Mouse (Mus musculus) neural tube, embryonic 11.5 days (tissue): Measurements from ENCODE around the gene Clstn2. TPM values are rescaled to one million over a fixed set of nuclear protein-coding genes. Genes with fewer than 3 reads are reported as not detected.

Source experiments
- ATAC-seq: fragments of 200-750 bp; cut with Nextera tagmentation; 2 replicates; pipeline ENCODE4 v1.8.0; 2017; ENCODE audit warnings: moderate number of reproducible peaks, mild to moderate bottlenecking, moderate TSS enrichment, moderate library complexity; ENCODE audit not compliant: insufficient read depth, low FRiP score, low TSS enrichment
- DNase-seq: peaks from one replicate; pipeline ENCODE4 v3.0.0-alpha.2; 2015; ENCODE audit warnings: low spot score
- H3K27ac ChIP-seq: fragments of 300-500 bp; sonication (generic); 2 replicates; pipeline ENCODE4 v1.5.1; 2014; ENCODE audit warnings: low read depth, mild to moderate bottlenecking, low read length
- H3K27me3 ChIP-seq: fragments of 300-500 bp; sonication (generic); 2 replicates; pipeline ENCODE4 v1.6.1; 2014; ENCODE audit warnings: mild to moderate bottlenecking, low read length, mixed read lengths; ENCODE audit not compliant: control insufficient read depth, insufficient read depth
- H3K36me3 ChIP-seq: fragments of 300-500 bp; sonication (generic); 2 replicates; pipeline ENCODE4 v1.6.1; 2014; ENCODE audit warnings: mild to moderate bottlenecking, low read length, moderate library complexity, mixed read lengths; ENCODE audit not compliant: control insufficient read depth, insufficient read depth
- H3K4me1 ChIP-seq: fragments of 300-500 bp; sonication (generic); 2 replicates; pipeline ENCODE4 v1.6.1; 2014; ENCODE audit warnings: low read length, mixed read lengths; ENCODE audit not compliant: control insufficient read depth, insufficient read depth
- H3K4me2 ChIP-seq: fragments of 300-500 bp; sonication (generic); 2 replicates; pipeline ENCODE4 v1.6.1; 2014; ENCODE audit warnings: low read depth, mild to moderate bottlenecking, moderate library complexity
- H3K4me3 ChIP-seq: fragments of 300-500 bp; sonication (generic); 2 replicates; pipeline ENCODE4 v1.5.1; 2014; ENCODE audit warnings: low read depth, low read length
- H3K9ac ChIP-seq: fragments of 300-500 bp; sonication (generic); 2 replicates; pipeline ENCODE4 v1.6.1; 2014; ENCODE audit warnings: mild to moderate bottlenecking, low read length
- H3K9me3 ChIP-seq: fragments of 300-500 bp; sonication (generic); 2 replicates; pipeline ENCODE4 v1.6.1; 2016; ENCODE audit warnings: low read length; ENCODE audit not compliant: control insufficient read depth
- whole genome bisulfite sequencing: fragments of 180-500 bp; shearing (Covaris S2); extraction: QIAGEN DNeasy Blood & Tissue Kit; methylation state at CpG from one replicate; pipeline ENCODE4 v1.1.7; 2014; 5-methylcytosine and 5-hydroxymethylcytosine counted together
- polyA plus RNA-seq: library from polyadenylated mRNA; unstranded; fragments of >200 nt; fragmentation: Nextera tagmentation; extraction: Ambion mirVana; gene quantifications from 2 replicates; pipeline ENCODE4 v1.2.1, GENCODE M21; 2014

Gene Clstn2
- polyA plus RNA-seq, 1 experiment from 2014 or later: 10.0 TPM

- 74% methylated on average over 3 of the region's 3 CpGs for WGBS
- DNase-seq (no peak), ATAC-seq (no peak)
- Histone ChIP-seq H3K27me3 (no peaks in the 10 kb centered on the region), H3K36me3 (no peaks in the 10 kb centered on the region), H3K27ac (no peak overlapping the region), H3K9me3 (no peaks in the 10 kb centered on the region), H3K4me2 (no peak overlapping the region), H3K9ac (no peak overlapping the region), H3K4me1 (no peaks in the 10 kb centered on the region), H3K4me3 (no peak overlapping the region)
These were observed 259.1 kb downstream of the Clstn2 start for GRCm38 (mm10) chr9:97773911-97774310.

GRCm38 (mm10) chr9:97772431-97772830 is 260.6 kb downstream of the Clstn2 start:
- Histone ChIP-seq H3K4me3 (no peak overlapping the region), H3K36me3 (no peaks in the 10 kb centered on the region), H3K4me1 (no peaks in the 10 kb centered on the region), H3K27me3 (no peaks in the 10 kb centered on the region), H3K27ac (no peak overlapping the region), H3K9me3 (no peaks in the 10 kb centered on the region), H3K9ac (no peak overlapping the region), H3K4me2 (no peak overlapping the region)
- 50% methylated on average over 3 of the region's 3 CpGs for WGBS
- ATAC-seq: no peak
- DNase-seq: peak; percentile 13

GRCm38 (mm10) chr9:97769331-97769730 is 263.6 kb downstream of the Clstn2 start:
- Histone ChIP-seq H3K27ac (no peak overlapping the region), H3K4me2 (no peak overlapping the region), H3K9ac (no peak overlapping the region), H3K4me1 (no peaks in the 10 kb centered on the region), H3K9me3 (no peaks in the 10 kb centered on the region), H3K36me3 (no peaks in the 10 kb centered on the region), H3K4me3 (no peak overlapping the region), H3K27me3 (no peaks in the 10 kb centered on the region)
- ATAC-seq: no peak
- 82% methylated on average over 5 of the region's 5 CpGs for WGBS
- no peak for DNase-seq

GRCm38 (mm10) chr9:97765251-97765767 is 267.7 kb downstream of the Clstn2 start:
- ATAC-seq (no peak), DNase-seq (no peak)
- no peaks in the 10 kb centered on the region for H3K4me1 ChIP-seq

GRCm38 (mm10) chr9:97763048-97763447 is 269.9 kb downstream of the Clstn2 start:
- no peaks in the 10 kb centered on the region for H3K27me3 ChIP-seq
- no peaks in the 10 kb centered on the region for H3K36me3 ChIP-seq
- 89% methylated on average over 4 of the region's 4 CpGs for WGBS
- no peak overlapping the region for H3K27ac ChIP-seq
- no peaks in the 10 kb centered on the region for H3K9me3 ChIP-seq
- no peak overlapping the region for H3K9ac ChIP-seq
- no peaks in the 10 kb centered on the region for H3K4me1 ChIP-seq
- ATAC-seq (no peak), DNase-seq (no peak)
- no peak overlapping the region for H3K4me2 ChIP-seq
- H3K4me3 ChIP-seq: no peak overlapping the region

More at GRCm38 (mm10) chr9:97765251-97765767, 267.7 kb downstream of the Clstn2 start:
- Histone ChIP-seq H3K27me3 (no peaks in the 10 kb centered on the region), H3K27ac (no peak overlapping the region), H3K4me2 (no peak overlapping the region), H3K9me3 (no peaks in the 10 kb centered on the region), H3K36me3 (no peaks in the 10 kb centered on the region), H3K4me3 (no peak overlapping the region), H3K9ac (no peak overlapping the region)
- WGBS: 84% methylated on average over 6 of the region's 6 CpGs

- Histone ChIP-seq H3K9ac (no peak overlapping the region), H3K9me3 (no peaks in the 10 kb centered on the region), H3K27ac (no peak overlapping the region), H3K36me3 (no peaks in the 10 kb centered on the region), H3K27me3 (no peaks in the 10 kb centered on the region), H3K4me3 (no peak overlapping the region), H3K4me1 (no peaks in the 10 kb centered on the region), H3K4me2 (no peak overlapping the region)
- ATAC-seq (no peak), DNase-seq (no peak)
- 78% methylated on average over 6 of the region's 7 CpGs for WGBS
These were observed 277.2 kb downstream of the Clstn2 start for GRCm38 (mm10) chr9:97755599-97756270.

- WGBS: 85% methylated on average over 2 of the region's 2 CpGs
- ATAC-seq (no peak), DNase-seq (no peak)
- Histone ChIP-seq H3K4me2 (no peak overlapping the region), H3K4me3 (no peak overlapping the region), H3K4me1 (no peaks in the 10 kb centered on the region), H3K27me3 (no peaks in the 10 kb centered on the region), H3K9ac (no peak overlapping the region), H3K36me3 (no peaks in the 10 kb centered on the region), H3K27ac (no peak overlapping the region), H3K9me3 (no peaks in the 10 kb centered on the region)
These were observed 279.3 kb downstream of the Clstn2 start for GRCm38 (mm10) chr9:97753715-97754114.

GRCm38 (mm10) chr9:97746574-97746973 is 286.4 kb downstream of the Clstn2 start:
- Histone ChIP-seq H3K27me3 (no peaks in the 10 kb centered on the region), H3K9me3 (no peaks in the 10 kb centered on the region), H3K9ac (no peak overlapping the region), H3K27ac (no peak overlapping the region), H3K36me3 (no peaks in the 10 kb centered on the region), H3K4me2 (no peak overlapping the region), H3K4me1 (no peaks in the 10 kb centered on the region), H3K4me3 (no peak overlapping the region)
- WGBS: 83% methylated on average over 2 of the region's 2 CpGs
- no peak for DNase-seq
- ATAC-seq: no peak

GRCm38 (mm10) chr9:97727715-97728486 is 305.1 kb downstream of the Clstn2 start:
- WGBS: 87% methylated on average over 3 of the region's 3 CpGs
- Histone ChIP-seq H3K4me1 (no peaks in the 10 kb centered on the region), H3K9me3 (no peaks in the 10 kb centered on the region), H3K36me3 (no peaks in the 10 kb centered on the region), H3K27me3 (no peaks in the 10 kb centered on the region), H3K27ac (no peak overlapping the region), H3K4me3 (no peak overlapping the region), H3K9ac (no peak overlapping the region), H3K4me2 (no peak overlapping the region)
- DNase-seq: no peak
- ATAC-seq: no peak
